Mouse (Mus musculus): ENCODE measurements around the gene Zfp273.
"Not testable (repeated sequence)": the region's sequence is repeated elsewhere in the genome, so short reads cannot be mapped to it uniquely, and the experiment has no call there.

The Zfp273 gene

GRCm38 (mm10) chr13:67867899-67868298, 54.4 kb downstream of the Zfp273 start:
- DNase-seq (ENCODE audit: low spot score in 2 of 2), result no peak

GRCm38 (mm10) chr13:67876049-67876698, 62.6 kb downstream of the Zfp273 start:
- DNase-seq (ENCODE audit: low spot score in 2 of 2), result not testable (repeated sequence)

Data from frontal cortex, postnatal 25 days (tissue).